Mouse (Mus musculus): ENCODE results near the gene Arg2. TPM values are rescaled to one million over a fixed set of nuclear protein-coding genes. Genes with fewer than 3 reads are reported as not detected.

Arg2 gene
- polyA plus RNA-seq, 1 experiment from 2014 or later, result 24.8 TPM

DNA sequence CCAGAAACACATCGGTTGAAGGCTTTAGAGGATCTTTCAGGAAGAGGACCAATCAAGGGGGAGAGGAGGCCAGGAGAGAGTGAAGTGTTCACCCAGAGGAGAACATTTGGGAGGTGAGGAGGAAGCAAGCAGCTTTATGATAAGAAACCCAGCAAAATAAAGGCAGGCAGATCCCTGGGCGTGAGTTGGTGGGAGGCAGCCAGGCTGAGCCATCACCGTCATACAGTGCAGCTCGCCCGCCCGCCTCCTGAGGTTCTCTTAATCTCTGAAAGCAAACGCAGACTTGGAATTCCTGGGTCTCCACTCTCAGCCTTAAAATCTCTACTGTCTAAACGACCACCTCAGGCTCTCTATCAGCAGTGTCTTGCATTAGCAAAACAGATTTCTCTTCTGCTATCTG, 4.1 kb downstream of the Arg2 start:
- 37% methylated on average over 8 of the region's 8 CpGs for WGBS
- Histone ChIP-seq H3K27ac (ENCODE audit: low read length) (no peak overlapping the region), H3K36me3 (ENCODE audit: insufficient read depth, low read length) (no peaks in the 10 kb centered on the region), H3K9me3 (ENCODE audit: low read length) (no peaks in the 10 kb centered on the region), H3K27me3 (replicated peaks; ENCODE audit: insufficient read depth, low read length) (peaks cover 13% of the 10 kb centered on the region; the same call in 1 of the 2 replicates), H3K4me2 (replicated peaks; ENCODE audit: low read depth, low read length) (no peak overlapping the region), H3K9ac (replicated peaks; ENCODE audit: low read depth) (no peak overlapping the region), H3K4me1 (ENCODE audit: insufficient read depth, low read depth, low read length) (no peaks in the 10 kb centered on the region), H3K4me3 (ENCODE audit: low read depth, low read length) (no peak overlapping the region)
- DNase-seq (ENCODE audit: low spot score) (no peak), ATAC-seq (no peak)
- TF ChIP-seq EP300 (IDR thresholded peaks at IDR 0.05), result no peak
- TF ChIP-seq CTCF (IDR thresholded peaks at IDR 0.05), result no peak

DNA sequence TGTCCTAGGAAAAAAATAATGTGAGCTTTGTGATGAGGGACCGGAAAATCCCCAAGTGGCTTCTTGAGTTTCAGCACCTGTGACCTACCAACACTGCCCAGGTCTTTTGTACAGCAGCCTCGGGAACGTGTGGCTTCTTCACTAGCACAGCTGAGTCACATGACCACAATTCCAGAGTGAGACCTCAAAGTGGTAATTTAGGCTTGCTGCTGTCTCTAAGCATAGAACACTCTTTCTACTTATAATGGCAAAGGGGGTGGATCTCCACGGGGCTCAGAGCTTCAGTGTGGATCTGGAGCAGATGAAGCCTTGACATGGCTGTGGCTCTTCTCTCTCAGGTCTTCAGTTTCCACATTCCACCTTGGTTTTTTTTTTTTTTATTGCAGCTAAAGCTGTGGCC, 4.5 kb downstream of the Arg2 start:
- no peaks in the 10 kb centered on the region for H3K4me1 ChIP-seq (ENCODE audit: insufficient read depth, low read depth, low read length)
- H3K4me3 ChIP-seq (ENCODE audit: low read depth, low read length), result no peak overlapping the region
- H3K27me3 ChIP-seq (replicated peaks; ENCODE audit: insufficient read depth, low read length), result peaks cover 13% of the 10 kb centered on the region; the same call in 1 of the 2 replicates
- no peak for ATAC-seq
- no peak overlapping the region for H3K27ac ChIP-seq (ENCODE audit: low read length)
- H3K9ac ChIP-seq (replicated peaks; ENCODE audit: low read depth), result no peak overlapping the region
- no peak overlapping the region for H3K4me2 ChIP-seq (replicated peaks; ENCODE audit: low read depth, low read length)
- WGBS, result 30% methylated on average over 4 of the region's 4 CpGs
- no peaks in the 10 kb centered on the region for H3K36me3 ChIP-seq (ENCODE audit: insufficient read depth, low read length)
- H3K9me3 ChIP-seq (ENCODE audit: low read length), result no peaks in the 10 kb centered on the region
- no peak for DNase-seq (ENCODE audit: low spot score)
- TF ChIP-seq CTCF (IDR thresholded peaks at IDR 0.05) (no peak), EP300 (IDR thresholded peaks at IDR 0.05) (no peak)

DNA sequence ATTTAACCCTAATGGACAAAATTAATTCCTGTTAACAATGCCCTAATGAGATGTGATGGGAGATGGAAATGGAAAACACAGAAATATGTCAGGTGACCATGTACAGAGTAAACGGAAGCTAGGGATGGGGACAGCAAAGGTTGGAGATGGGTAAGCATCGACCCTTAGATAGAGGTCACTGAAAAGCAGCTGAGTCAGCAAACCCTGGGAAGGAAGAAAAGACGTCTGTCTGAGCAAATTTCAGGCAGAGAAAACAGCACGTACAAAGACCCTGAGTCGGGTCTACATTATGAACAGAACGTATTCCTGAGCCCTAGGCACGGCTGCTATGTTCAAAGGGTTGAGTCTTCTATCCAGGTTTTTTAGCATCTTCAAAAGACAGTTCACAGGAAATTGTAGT, 6.4 kb downstream of the Arg2 start:
- DNase-seq (ENCODE audit: low spot score), result no peak
- Histone ChIP-seq H3K9ac (replicated peaks; ENCODE audit: low read depth) (no peak overlapping the region), H3K9me3 (ENCODE audit: low read length) (no peaks in the 10 kb centered on the region), H3K27ac (ENCODE audit: low read length) (no peak overlapping the region), H3K4me2 (replicated peaks; ENCODE audit: low read depth, low read length) (no peak overlapping the region), H3K4me3 (ENCODE audit: low read depth, low read length) (no peak overlapping the region), H3K4me1 (ENCODE audit: insufficient read depth, low read depth, low read length) (no peaks in the 10 kb centered on the region), H3K36me3 (ENCODE audit: insufficient read depth, low read length) (no peaks in the 10 kb centered on the region), H3K27me3 (replicated peaks; ENCODE audit: insufficient read depth, low read length) (no peaks in the 10 kb centered on the region)
- TF ChIP-seq CTCF (IDR thresholded peaks at IDR 0.05), result no peak
- no peak for TF ChIP-seq EP300 (IDR thresholded peaks at IDR 0.05)
- 81% methylated on average over 7 of the region's 7 CpGs for WGBS
- no peak for ATAC-seq

DNA sequence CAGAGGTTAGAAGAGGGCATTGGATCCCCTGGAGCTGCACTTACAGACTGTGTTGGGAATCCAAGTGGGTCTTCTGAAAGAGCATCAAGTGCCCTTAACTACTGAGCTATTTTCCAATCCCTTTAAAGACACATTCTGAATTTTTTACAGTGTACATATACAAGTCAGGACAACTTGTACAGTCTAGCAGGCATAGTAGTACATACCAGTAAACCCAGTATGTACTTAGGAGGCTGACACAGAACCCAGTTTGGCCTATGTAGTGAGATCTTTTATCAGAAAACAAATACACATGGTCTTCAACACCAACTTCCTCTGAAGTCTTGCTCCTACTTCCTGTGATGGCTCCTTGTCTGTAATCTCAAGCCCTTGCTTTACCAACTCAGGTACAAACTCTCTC, 8.4 kb downstream of the Arg2 start:
- TF ChIP-seq CTCF (IDR thresholded peaks at IDR 0.05), result no peak
- TF ChIP-seq EP300 (IDR thresholded peaks at IDR 0.05), result peak; percentile 60; the same call in 1 of the 2 replicates
- Histone ChIP-seq H3K27ac (ENCODE audit: low read length) (peak overlapping the region; percentile 14; the same call in 1 of the 2 replicates), H3K4me3 (ENCODE audit: low read depth, low read length) (no peak overlapping the region), H3K36me3 (ENCODE audit: insufficient read depth, low read length) (no peaks in the 10 kb centered on the region), H3K4me1 (ENCODE audit: insufficient read depth, low read depth, low read length) (no peaks in the 10 kb centered on the region), H3K4me2 (replicated peaks; ENCODE audit: low read depth, low read length) (no peak overlapping the region), H3K9ac (replicated peaks; ENCODE audit: low read depth) (no peak overlapping the region), H3K27me3 (replicated peaks; ENCODE audit: insufficient read depth, low read length) (no peaks in the 10 kb centered on the region), H3K9me3 (ENCODE audit: low read length) (no peaks in the 10 kb centered on the region)
- DNase-seq (ENCODE audit: low spot score), result peak; percentile 47
- peak; percentile 79 for ATAC-seq

DNA sequence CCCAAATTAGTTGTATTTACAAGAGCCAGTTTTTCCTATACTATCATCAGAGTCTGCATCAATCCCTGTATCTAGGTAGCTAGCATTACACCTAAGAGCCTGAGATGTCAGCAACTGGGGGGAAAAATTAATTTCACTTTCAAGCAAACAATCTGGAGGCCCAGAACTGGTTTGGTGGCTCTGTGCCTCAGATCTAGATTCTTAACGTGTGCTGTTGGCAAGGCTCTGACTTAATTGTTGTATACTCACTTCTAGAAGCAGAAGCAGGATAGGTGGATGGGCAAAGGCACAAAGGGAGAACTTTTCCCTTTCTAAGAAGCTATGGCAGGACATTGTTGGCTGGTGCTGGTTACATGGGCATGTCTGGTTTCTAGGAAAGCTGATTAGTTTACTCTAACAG, 8.8 kb downstream of the Arg2 start:
- Histone ChIP-seq H3K9me3 (ENCODE audit: low read length) (no peaks in the 10 kb centered on the region), H3K27ac (ENCODE audit: low read length) (peak overlapping the region; percentile 14; the same call in 1 of the 2 replicates), H3K9ac (replicated peaks; ENCODE audit: low read depth) (no peak overlapping the region), H3K27me3 (replicated peaks; ENCODE audit: insufficient read depth, low read length) (no peaks in the 10 kb centered on the region), H3K4me1 (ENCODE audit: insufficient read depth, low read depth, low read length) (no peaks in the 10 kb centered on the region), H3K4me2 (replicated peaks; ENCODE audit: low read depth, low read length) (no peak overlapping the region), H3K36me3 (ENCODE audit: insufficient read depth, low read length) (no peaks in the 10 kb centered on the region), H3K4me3 (ENCODE audit: low read depth, low read length) (no peak overlapping the region)
- DNase-seq (ENCODE audit: low spot score), result peak; percentile 53
- peak; percentile 37; the same call in 1 of the 2 replicates for ATAC-seq
- TF ChIP-seq EP300 (IDR thresholded peaks at IDR 0.05) (no peak), CTCF (IDR thresholded peaks at IDR 0.05) (no peak)
- 32% methylated on average over 1 of the region's 1 CpGs for WGBS

DNA sequence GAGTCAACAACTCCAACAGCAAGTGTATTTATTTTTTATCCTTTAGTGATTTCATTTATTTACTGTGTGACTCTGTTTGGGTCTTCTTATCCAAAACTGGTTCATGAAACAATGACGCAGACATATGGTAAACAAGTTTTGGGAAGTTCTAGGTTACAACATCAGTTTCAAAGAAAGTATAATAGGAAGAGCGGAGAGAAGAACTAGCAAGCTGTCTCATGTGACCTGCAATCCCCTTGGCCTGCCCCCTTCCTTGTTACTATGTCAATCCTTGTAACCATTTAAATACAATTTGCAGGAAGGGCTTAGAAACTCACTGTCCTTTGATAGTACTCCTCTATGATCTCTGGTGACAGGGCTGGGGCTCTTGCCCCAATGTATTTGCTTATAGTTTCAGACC, 10.2 kb downstream of the Arg2 start:
- WGBS, result 79% methylated on average over 2 of the region's 2 CpGs

DNA sequence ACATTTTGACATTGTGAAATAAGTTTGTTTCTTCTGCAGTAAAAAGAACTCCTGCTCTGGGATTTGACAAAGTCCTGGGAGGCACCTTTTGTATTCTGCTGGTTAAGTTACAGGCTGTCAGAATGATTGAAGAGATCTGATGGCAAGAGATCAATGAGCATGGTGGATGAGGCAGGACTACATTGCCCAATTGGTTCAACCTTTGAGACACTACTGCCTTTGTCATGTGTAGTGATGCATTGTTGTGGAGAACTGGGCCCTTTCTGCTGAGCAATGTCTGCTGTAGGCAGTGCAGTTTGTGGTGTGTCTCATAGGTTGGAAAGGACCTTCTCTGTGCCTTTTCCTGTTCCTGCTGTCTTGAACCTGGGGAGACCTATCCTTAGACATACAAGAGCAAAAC, 10.8 kb downstream of the Arg2 start:
- Histone ChIP-seq H3K27ac (ENCODE audit: low read length) (no peak overlapping the region), H3K36me3 (ENCODE audit: insufficient read depth, low read length) (no peaks in the 10 kb centered on the region), H3K4me1 (ENCODE audit: insufficient read depth, low read depth, low read length) (no peaks in the 10 kb centered on the region), H3K4me2 (replicated peaks; ENCODE audit: low read depth, low read length) (no peak overlapping the region), H3K9me3 (ENCODE audit: low read length) (no peaks in the 10 kb centered on the region), H3K9ac (replicated peaks; ENCODE audit: low read depth) (no peak overlapping the region), H3K27me3 (replicated peaks; ENCODE audit: insufficient read depth, low read length) (no peaks in the 10 kb centered on the region), H3K4me3 (ENCODE audit: low read depth, low read length) (no peak overlapping the region)
- TF ChIP-seq CTCF (IDR thresholded peaks at IDR 0.05) (no peak), EP300 (IDR thresholded peaks at IDR 0.05) (no peak)
- ATAC-seq (no peak), DNase-seq (ENCODE audit: low spot score) (no peak)

More for the DNA sequence above, 10.2 kb downstream of the Arg2 start:
- TF ChIP-seq CTCF (IDR thresholded peaks at IDR 0.05), result no peak
- no peak for TF ChIP-seq EP300 (IDR thresholded peaks at IDR 0.05)
- H3K4me3 ChIP-seq (ENCODE audit: low read depth, low read length), result no peak overlapping the region
- H3K9me3 ChIP-seq (ENCODE audit: low read length), result no peaks in the 10 kb centered on the region
- no peaks in the 10 kb centered on the region for H3K4me1 ChIP-seq (ENCODE audit: insufficient read depth, low read depth, low read length)
- no peak overlapping the region for H3K4me2 ChIP-seq (replicated peaks; ENCODE audit: low read depth, low read length)
- no peaks in the 10 kb centered on the region for H3K27me3 ChIP-seq (replicated peaks; ENCODE audit: insufficient read depth, low read length)
- H3K36me3 ChIP-seq (ENCODE audit: insufficient read depth, low read length), result no peaks in the 10 kb centered on the region
- H3K9ac ChIP-seq (replicated peaks; ENCODE audit: low read depth), result no peak overlapping the region
- H3K27ac ChIP-seq (ENCODE audit: low read length), result no peak overlapping the region
- DNase-seq (ENCODE audit: low spot score) (peak; percentile 53), ATAC-seq (no peak)

All from lung, postnatal 0 days (tissue).